Mouse (Mus musculus) layer of hippocampus, adult 9-10 months (tissue): ENCODE data around the gene Fam163b.

Source experiments
- DNase-seq: peaks from one replicate; pipeline ENCODE4 v3.0.0; 2022; ENCODE audit warnings: low spot score

Gene Fam163b

DNA sequence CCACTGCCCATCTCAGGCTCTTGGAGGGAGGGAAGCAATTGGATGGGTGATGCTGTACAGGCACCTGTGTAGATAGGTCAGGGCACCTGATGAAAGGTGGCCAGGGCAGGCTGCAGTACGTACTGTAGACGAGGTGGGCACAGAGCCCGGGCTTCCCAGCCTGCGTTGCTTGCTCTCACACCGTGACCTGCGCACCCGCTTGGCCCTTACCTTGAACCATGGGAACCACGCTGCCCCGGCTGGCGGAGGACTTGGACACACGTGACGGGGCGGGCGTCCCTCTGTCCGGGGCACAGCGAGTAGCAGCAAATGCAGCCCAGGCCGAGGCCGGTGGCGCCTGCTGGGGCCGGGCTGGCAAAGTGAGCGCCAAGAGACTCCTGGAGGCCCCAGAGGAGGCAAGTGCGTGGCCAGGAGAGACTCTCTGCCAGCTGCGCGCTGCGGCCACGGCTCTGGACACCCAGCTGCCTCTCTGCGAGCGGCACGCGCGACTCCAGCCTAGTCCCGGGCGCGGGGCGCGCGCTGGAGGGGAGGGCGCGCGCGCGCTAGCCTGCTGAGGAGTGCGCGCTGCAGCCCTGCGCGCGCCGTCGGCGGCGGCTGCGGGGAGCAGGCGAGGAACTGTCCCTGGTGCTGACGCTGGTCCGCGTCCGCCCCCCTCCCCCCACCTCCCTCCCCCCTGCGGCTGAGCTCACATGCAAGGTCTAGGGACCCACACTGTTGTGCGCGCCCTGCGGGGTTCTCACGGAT, at the start of gene Fam163b:
TSS of gene Fam163b (minus strand) at position 542 of the 744 bp plus-strand sequence.
- DNase-seq, result no peak

DNA sequence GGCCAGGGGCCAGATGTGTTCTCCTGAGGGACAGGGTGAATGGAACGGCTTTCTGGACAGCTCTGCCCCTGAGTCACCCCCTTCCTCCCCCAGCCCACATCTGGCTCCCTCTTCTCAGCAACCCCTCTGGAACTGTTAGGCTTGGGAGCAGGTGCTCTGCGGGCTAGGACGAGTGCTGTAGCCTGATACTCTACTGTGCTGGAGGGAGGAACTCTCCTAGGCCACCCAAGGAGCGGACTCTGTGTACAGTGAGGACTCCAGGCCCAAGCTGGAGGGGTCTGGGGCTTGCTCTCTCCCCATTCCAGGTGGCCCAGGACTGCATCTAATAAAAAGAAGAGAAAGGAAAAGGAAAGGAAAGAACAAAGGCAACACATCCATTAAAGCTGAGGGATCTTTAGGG, 47.7 kb upstream of the Fam163b start:
- DNase-seq, result no peak

DNA sequence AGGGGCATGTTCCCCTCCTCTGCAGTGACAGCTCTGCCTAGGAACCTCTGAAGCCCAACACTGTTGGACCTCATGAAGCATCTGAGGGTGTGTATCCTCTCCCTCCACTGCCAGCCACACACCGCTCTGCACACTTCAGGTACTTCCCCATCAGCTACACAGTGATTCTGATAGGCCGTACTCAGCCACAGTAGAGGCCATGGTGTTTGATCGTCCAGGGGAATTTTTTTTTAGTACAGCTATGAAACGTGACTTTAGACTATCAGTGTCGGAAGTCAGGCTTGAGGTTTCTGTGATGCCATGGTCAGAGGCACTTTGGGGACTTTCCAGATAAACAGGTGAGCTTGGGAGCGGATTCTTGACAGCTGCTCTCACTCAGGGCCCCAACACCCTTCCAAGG, 45.2 kb upstream of the Fam163b start:
- no peak for DNase-seq

DNA sequence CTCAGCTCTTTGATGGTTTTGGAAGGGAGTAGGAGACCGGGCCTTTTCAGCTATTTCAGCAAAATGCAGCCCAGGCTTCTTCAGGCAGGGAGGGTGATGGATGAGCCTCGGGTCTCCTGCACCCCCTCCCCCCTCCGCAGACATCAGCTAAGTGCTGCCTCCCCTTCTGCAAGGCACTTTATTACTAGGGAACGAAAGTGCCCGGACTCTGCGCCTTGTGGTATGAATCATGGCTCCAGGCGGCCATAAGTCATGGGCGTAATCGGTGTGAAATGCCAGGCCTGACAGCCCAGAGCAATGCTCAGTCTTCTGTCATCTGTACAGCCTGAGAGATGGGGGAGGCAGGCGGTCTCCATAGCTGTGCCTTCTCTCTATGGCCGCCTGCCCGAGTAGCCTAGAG, 41.4 kb upstream of the Fam163b start:
- no peak for DNase-seq

DNA sequence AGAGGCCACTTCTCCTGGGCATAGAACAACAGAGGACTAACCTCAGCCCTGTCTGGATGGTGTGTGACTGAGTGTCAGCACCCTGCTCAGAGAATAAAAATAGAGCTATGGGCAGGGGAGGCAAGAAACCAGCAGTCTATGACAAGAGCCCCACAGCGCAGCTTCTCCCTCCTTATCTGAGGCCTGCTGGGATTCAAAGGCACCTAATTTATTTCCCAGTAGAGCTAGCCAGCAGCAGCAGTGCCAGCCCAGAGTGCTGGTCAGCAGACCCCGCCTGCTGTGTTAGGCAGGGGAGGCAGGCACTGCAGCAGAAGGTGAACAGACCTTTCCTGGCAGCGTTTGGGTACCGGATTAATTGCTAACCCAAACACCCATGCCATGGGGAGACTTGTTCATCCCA, 39.6 kb upstream of the Fam163b start:
- no peak for DNase-seq

DNA sequence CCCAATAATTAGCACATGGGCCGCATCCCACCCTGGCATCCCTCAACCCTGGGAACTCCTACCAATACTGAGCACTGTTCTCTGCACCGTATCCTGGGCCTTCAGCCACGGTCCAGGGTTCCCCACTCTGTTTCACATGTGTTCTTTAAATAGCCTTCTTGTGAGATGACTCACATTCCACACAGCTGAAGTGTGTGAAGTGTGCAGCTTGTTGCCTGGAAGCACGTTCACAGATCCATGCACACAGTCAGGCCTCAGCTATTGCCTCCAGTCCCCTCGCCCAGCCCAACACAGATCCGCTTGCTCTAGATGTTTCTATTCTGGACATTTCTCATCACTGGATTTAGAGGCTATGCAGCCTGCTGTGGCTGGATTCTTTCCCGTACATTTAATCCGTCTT, 36.8 kb upstream of the Fam163b start:
- no peak for DNase-seq

DNA sequence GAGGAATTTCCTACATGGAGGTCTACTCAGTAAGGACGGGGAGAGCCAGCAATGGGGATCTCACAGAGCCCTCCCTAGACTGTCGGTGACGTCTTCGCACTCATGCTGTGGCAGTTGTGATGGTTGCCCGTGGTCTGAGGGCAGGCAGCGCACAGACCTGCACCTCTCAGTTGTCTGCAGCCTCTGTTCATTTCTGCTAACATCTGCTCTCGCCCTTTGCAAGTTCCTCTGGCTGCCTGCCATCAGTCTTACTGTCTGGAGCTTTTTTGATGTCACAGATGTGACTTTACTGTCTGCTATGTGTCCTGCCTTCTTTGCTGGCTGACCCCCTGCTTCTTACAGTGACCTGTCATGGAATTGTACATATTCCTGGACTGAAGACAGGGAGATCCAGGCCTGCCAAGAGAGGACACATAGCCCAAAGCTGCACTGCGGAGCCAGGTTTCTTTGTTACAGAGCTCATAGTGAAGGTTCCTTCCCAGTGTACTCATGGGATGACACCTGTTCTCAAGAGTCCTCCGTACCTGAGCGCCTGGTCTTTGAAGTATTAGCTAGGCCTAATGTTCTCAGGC, 33.5 kb upstream of the Fam163b start:
- no peak for DNase-seq

DNA sequence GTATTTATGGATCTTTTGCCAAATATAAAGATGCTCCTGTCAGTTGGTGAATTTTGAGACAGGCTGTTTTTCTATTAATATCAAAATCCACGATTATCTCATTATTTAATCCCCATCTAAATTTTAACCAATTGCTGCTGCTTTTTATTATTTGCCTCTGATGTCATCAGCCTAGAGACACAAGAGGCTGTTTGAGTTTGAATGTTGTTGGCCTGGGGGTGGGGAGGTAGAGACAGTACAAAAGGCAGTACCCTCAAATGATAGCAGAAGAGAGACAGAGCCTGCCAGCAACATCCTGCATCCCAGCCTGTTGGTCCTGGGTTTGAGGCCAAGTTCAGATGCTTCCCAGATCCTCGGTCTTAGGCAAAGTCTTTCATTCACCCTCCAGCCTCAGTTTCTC, 32.0 kb upstream of the Fam163b start:
- no peak for DNase-seq

DNA sequence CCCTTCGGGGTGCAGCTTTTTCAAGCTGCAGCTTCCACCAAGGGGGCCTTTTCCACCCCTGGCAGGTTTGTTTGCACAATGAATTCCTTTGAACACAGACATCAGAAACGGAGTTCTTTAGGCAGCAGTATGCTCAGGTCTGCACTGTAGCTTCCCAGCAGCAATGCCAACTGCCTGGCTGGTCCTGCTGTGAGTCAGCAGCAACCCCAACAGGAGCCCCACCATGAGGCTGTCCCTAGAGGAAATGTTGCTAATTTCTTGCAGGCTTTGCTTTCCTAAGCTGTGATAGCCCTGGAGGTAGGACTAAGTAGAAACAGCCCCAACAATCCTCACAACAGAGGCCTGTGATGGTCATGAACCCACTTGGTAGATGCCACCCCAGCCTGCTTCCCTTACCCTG, 24.7 kb upstream of the Fam163b start:
- DNase-seq, result no peak

DNA sequence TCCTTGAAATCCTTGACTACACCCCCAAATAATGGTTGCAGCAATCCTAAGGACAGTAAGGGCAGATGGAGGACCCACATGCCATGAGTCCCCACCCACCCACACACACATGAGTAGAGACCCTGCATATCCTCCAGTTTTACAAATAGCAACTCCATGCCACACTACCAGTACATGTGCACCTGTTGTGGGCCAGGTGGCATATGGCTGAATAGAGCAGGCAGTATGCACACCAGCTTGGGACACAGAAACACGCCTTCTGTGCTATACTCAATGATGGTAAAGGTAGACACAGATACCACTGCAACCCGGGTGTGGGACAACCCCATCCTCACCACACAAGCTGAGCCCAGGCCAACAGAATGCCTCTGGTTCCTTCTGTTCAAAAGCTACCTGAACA, 23.8 kb upstream of the Fam163b start:
- peak; percentile 69 for DNase-seq

DNA sequence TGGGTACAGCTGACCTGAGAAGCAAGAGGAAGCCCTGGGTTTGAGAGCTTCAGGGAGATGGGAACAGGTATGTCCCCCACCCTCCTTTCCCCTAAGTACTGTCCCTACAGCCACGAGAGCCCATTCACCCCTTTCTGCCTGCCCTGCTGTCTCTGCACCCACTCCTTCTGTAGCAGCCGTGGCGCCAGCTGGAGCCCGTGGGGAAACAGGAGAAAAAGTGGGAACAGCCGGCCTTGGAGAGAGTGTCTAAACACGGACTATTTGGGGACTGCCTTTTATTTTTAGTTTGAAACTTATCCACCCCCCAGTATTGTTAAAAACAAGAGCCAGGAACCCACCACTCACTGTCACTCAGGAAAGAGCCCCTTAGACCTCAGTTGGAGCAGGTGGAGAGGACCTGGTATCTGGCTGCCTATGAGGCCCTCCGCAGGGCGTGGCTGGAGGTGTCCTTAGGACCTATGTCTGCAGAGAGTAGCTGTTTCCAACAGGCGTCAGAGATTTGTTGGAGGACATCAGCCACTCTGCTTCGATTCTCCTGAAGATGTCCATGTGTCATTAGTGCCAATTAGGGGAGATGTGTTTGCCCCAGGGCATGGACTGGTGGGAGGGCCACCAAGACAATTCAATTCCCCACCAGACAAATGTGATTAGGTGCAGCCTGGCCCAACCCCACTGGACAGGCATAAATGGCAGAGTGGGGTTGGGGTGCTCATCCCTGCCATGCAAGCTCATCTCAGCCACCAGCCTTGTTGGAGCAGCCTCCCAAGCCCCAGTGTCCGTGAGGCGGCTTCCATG, 22.7 kb upstream of the Fam163b start, which contains the start of gene Dbh:
TSS of gene Dbh (plus strand) at position 438 of the 795 bp plus-strand sequence.
- no peak for DNase-seq

DNA sequence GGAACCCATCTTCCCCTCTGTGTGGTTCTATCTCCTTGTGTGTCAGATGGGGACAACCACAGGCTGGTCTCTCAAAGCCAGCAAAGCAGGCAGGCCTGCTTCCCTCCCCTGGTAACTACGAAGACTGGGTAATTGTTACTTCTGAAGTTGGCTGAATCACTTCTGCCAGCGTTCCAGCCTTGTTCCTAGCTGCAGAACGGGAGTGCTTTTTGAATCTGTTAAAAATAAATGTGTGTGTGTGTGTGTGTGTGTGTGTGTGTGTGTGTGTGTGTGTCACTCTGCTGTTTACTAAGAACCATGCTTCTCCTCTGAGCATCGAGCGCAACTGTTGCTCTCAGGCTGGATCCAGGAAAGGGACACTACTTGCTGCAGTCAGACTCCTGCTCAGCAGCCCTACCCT, 21.6 kb upstream of the Fam163b start:
- no peak for DNase-seq

DNA sequence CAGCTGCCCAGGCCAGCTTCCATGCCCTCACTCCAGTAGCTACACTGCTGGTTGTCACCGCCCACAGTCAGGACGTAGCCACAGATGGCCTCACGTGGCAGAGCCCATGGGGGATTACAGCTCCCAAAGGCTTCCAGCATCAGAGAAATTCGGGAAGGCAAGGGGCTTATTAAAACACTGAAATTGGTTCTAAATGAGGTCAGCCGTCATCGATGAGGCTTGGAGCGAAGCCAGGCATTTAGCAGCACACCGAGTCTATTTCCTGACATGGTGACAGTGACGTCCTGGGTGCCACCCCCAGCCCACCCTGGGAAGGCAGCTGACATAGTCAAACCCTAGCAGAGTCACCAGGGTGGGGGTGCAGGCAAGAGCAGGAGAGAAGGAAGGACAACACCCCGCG, 20.4 kb upstream of the Fam163b start:
- DNase-seq, result no peak

DNA sequence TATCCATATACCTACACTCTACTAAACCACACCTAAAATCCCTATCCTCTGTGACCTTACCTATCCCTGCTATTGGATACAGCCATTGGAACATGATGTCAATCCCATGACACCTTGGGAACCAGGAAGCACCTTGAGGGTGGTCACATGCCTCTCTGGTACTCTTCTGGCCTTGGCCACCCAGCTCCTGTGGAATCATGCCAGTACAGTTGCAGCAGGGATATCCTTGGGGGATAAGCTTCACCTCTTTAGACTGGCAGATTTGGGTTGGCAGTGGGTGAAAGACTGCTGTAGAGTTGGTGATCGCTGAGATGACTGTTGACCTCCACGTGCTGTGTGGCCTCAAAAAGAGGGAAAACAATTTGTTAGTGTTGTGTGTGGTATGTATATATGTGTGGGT, 19.2 kb upstream of the Fam163b start:
- no peak for DNase-seq

DNA sequence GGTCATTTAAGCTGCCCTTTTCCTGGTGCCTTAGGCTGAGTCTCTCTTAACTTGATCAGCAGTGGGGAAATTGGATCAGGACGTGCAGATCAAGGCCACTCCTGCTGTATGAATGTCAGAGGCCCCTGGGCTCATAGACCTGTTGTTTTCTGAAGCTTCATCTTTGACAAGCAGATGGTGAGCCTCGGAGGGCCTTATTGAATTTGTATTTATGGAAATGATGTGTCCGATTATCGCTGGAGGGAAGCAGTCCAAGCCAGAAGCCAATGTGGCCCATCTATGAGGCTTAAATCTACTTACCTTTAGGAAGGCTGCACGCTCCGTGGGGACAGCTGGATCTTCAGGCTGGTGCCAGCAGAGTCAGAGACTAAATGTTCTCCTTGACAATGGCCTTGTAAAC, 14.3 kb upstream of the Fam163b start:
- no peak for DNase-seq

DNA sequence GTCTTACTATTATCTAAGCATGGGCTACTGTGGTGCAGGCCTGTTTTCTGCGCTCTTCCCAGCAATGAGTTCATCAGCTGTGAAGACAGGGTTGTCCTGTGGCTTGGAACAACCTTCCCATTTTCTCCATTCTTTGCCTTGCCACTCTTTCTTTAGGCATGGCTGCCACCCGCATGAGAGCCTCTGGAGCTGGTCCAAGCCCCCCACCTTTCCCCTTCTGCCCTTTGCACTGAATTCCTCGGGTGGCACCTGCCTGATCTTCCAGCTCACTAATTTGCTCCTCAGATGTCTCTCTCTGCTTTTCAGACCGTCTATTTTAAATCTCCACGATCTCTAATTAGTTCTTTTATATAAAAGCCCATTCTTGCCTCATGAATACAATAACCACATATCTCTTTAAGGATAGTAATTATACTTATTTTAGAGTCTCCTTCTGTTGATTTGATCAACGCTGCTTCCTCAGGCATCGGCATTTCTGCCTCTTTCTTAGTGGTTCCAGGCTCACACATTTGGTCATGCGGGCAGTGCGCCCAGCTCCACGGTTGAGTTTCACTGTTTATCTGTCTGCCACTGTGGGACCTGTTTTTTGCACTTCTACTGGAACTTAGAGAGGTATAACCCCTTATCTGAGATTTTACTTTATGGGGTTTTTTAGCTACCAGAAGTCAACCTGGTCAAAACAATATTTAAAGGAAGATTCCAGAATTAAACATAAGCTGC, 12.3 kb upstream of the Fam163b start:
- no peak for DNase-seq

DNA sequence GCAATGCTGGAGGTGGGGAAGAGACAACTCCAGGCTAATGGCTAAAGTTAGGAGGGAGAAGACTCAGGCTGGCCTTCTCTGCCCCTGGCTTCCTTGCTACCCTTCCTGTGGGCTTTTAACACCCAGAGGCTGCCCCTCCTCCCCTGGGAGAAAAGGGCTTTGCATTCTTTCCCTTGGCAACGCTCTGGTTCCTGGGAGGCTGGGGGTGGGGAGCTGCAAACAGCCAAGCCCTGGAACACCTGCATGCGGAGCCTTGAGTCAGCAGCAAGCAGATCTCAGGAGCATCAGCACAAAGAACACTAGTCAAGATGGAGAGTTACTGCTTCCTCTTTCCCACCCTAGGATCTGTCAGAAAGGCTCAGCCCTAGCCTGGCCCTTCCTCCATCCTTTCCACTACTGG, 7.2 kb upstream of the Fam163b start:
- DNase-seq, result no peak

DNA sequence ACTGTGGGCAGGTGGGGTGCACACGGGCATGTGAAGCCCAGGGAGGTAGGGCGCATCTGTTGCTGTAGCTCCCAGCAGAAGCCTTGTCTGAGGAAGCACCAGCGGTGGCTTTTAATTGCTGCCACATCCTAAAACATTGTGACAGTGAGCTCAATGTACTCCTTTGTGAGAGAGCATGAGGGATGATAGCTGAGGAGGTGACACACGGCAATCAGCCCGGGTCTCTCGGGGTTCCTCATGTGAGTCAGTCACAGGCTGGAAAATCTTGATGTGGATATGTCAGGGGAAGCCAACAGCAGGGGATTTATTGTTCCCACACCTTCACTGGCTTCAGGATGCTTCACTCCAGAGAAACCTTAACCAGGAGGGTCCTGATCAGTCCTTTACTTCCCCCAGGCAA, 4.5 kb upstream of the Fam163b start:
- no peak for DNase-seq

DNA sequence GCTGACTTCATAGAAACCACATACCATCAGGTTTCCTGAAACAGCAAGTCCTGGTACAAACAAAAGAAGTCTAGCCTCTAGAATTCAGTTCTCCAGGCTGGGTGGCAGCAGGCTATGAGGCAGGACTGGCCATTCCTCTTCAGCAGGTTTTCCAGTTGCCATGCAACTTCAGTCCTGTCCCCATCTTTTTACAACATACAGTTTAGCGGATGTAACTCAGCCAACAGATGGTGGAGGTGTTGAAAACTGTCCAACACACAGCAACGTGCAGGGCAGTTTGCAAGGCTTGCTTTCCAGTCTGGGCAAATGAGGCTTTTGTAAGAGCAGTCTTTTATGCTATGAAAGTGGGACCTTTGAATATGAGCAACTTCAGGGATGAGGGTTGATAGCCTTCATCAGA, 2.7 kb upstream of the Fam163b start:
- no peak for DNase-seq

DNA sequence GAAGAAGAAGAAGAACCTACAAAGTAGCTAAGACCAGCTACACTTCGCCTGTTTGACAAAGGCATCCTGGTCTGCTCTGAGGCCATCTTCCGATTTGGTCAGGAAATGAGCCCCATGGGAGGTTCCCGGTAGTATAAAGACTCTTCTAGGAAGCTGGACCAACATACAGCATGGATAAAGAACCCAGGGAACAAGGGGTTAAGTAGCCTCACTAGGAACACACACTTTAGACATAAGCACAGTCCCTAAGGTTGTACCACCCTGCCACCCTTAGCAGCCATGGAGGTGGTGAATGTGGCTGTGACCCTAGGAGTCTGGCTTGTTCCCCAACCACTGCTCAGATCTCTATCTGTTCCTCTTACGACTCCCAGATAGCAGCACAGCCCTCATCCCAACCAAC, 3.9 kb downstream of the Fam163b start:
- DNase-seq, result no peak

DNA sequence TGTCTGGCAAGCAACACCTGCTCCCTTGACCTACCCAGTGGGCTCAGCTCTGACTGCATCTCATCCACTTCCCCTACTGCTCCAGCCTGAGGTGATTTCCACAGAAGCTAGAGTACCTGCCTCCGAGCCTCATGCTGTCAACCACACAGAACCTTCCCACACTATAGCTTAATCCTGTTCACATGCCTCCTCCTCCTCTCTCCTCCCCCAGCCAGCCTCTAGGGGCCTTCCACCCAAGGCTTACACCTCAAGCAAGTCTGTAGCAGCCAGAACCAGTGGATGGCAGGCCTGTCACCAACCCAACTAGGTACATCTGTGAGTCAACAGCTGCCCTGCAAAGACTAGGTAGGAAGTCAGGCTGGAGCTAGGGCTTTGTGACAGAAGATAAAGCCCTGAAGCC, 5.5 kb downstream of the Fam163b start:
- no peak for DNase-seq

DNA sequence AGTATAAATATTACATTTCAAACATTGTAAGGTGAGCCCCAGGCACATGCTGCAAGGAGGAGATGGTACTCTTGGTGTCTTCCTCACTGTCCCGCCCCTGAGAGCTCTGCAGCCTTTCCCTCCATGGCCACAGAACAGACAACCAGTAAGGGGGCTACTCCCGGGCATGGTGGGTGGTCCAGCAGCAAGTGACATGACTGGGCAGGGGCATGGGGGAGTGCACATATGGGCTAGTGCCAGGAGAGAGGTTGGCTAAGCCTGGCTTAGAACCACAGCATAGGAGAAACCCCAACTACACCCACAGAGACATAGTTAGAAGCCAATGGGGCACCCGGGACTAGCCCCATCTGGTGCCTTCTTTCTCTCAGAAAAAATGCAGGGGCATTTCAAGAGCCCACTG, 6.0 kb downstream of the Fam163b start:
- DNase-seq, result no peak

DNA sequence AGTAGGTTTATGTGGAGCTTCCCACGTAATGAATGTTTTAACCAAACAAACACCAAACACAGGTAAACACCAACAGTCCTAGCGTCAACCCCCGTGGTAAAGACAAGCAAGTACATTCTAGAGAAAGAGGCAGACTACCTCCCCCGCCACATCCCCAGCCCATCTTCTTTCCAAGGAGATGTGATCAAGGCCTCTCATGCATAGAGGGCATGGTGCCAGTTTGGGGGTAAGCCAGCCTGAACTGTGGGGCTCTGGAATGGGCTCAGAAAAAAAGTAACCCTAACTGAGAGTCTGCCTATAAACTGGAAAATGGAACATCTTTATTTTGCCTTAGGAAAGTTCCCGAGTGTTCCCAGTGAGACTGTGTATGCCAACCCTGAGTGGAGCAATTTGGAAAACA, 6.4 kb downstream of the Fam163b start:
- no peak for DNase-seq
